Mouse (Mus musculus) thymus, adult 2 months (tissue): ENCODE data around the gene Ahcy. TPM values are rescaled to one million over a fixed set of nuclear protein-coding genes. Genes with fewer than 3 reads are reported as not detected.
A peak's percentile ranks its signal among the peaks of the same experiment; 100 is the strongest.

Experiments
- DNase-seq: peaks from one replicate; pipeline ENCODE4 v3.0.0; 2021
- H3K27ac ChIP-seq: fragments of 200-500 bp; 2 replicates; pipeline ENCODE4 v1.5.1; 2012; ENCODE audit warnings: low read length, control low read depth; ENCODE audit not compliant: control insufficient read depth, insufficient read depth
- H3K27me3 ChIP-seq: fragments of 200-500 bp; 2 replicates; pipeline ENCODE4 v1.6.1; 2012; ENCODE audit warnings: mild to moderate bottlenecking, low read length, moderate library complexity, mixed read lengths; ENCODE audit not compliant: control insufficient read depth, insufficient read depth
- H3K36me3 ChIP-seq: fragments of 200-500 bp; 2 replicates; pipeline ENCODE4 v1.6.1; 2012; ENCODE audit warnings: mild to moderate bottlenecking, low read length, moderate library complexity; ENCODE audit not compliant: control insufficient read depth, insufficient read depth
- H3K4me1 ChIP-seq: fragments of 200-500 bp; replicated peaks from 2 replicates; pipeline ENCODE4 v1.6.1; 2012; ENCODE audit warnings: low read length; ENCODE audit not compliant: control insufficient read depth, insufficient read depth
- H3K4me3 ChIP-seq: fragments of 200-500 bp; 2 replicates; pipeline ENCODE4 v1.5.1; 2012; ENCODE audit warnings: mild to moderate bottlenecking, low read length, control low read depth, moderate library complexity; ENCODE audit not compliant: control insufficient read depth, insufficient read depth
- CTCF ChIP-seq: fragments of 200-500 bp; IDR thresholded peaks from 2 replicates; pipeline ENCODE4 v1.5.1; 2012; ENCODE audit warnings: mild to moderate bottlenecking, control low read depth, low read length, moderate library complexity, borderline replicate concordance; ENCODE audit not compliant: control insufficient read depth, poor library complexity, insufficient read depth; ENCODE audit errors: extremely low read depth
- POLR2A ChIP-seq: fragments of 200-500 bp; IDR thresholded peaks from 2 replicates; pipeline ENCODE4 v1.6.1; 2012; ENCODE audit warnings: mild to moderate bottlenecking, low read length, control low read depth, moderate library complexity; ENCODE audit not compliant: control insufficient read depth, poor library complexity, insufficient read depth; ENCODE audit errors: extremely low read depth
- WGBS: fragments of 180-500 bp; shearing (Covaris S2); methylation state at CpG from one replicate; pipeline ENCODE4 v1.1.7; 2018; 5-methylcytosine and 5-hydroxymethylcytosine counted together
- polyA plus RNA-seq: library from polyadenylated mRNA; depleted of rRNA; stranded (reverse); fragments of >200 nt; gene quantifications from 2 replicates; pipeline ENCODE4 v1.2.3, GENCODE M21; 2012

Gene Ahcy
- polyA plus RNA-seq, 1 experiment: 90.7 TPM

- no peaks in the 10 kb centered on the region for H3K36me3 ChIP-seq
- H3K4me3 ChIP-seq: no peak overlapping the region
- DNase-seq: peak; percentile 50
- H3K27me3 ChIP-seq: no peaks in the 10 kb centered on the region
- no peak for TF ChIP-seq POLR2A
- TF ChIP-seq CTCF: no peak
- no peak overlapping the region; the same call in 1 of the 2 replicates for H3K27ac ChIP-seq
- H3K4me1 ChIP-seq: peaks cover 15% of the 10 kb centered on the region
- 5% methylated on average over 7 of the region's 7 CpGs for WGBS
These were observed 5.3 kb upstream of the Ahcy start for GRCm38 (mm10) chr2:155079500-155080178.

- no peak overlapping the region for H3K27ac ChIP-seq
- TF ChIP-seq CTCF (no peak), POLR2A (no peak)
- H3K36me3 ChIP-seq: no peaks in the 10 kb centered on the region
- no peak for DNase-seq
- 94% methylated on average over 6 of the region's 6 CpGs for WGBS
- no peak overlapping the region for H3K4me3 ChIP-seq
- peaks cover 18% of the 10 kb centered on the region for H3K4me1 ChIP-seq
- H3K27me3 ChIP-seq: no peaks in the 10 kb centered on the region
These were observed 1.4 kb upstream of the Ahcy start for GRCm38 (mm10) chr2:155075649-155076048.

- DNase-seq: no peak
- no peak for TF ChIP-seq POLR2A
- no peak for TF ChIP-seq CTCF
- Histone ChIP-seq H3K4me3 (peak overlapping the region; percentile 77), H3K4me1 (peaks cover 17% of the 10 kb centered on the region), H3K27me3 (no peaks in the 10 kb centered on the region), H3K36me3 (no peaks in the 10 kb centered on the region), H3K27ac (peak overlapping the region; percentile 69)
- 55% methylated on average over 12 of the region's 12 CpGs for WGBS
These were observed 551 bp upstream of the Ahcy start for GRCm38 (mm10) chr2:155074766-155075330.

- Histone ChIP-seq H3K27me3 (no peaks in the 10 kb centered on the region), H3K4me1 (peaks cover 14% of the 10 kb centered on the region), H3K4me3 (no peak overlapping the region), H3K27ac (no peak overlapping the region), H3K36me3 (no peaks in the 10 kb centered on the region)
- no peak for DNase-seq
- WGBS: 33% methylated on average over 3 of the region's 3 CpGs
- TF ChIP-seq CTCF: no peak
- no peak for TF ChIP-seq POLR2A
These were observed 950 bp downstream of the Ahcy start for GRCm38 (mm10) chr2:155073347-155073746.

GRCm38 (mm10) chr2:155072353-155073145, 1.7 kb downstream of the Ahcy start:
- Histone ChIP-seq H3K4me1 (peaks cover 14% of the 10 kb centered on the region), H3K4me3 (no peak overlapping the region), H3K36me3 (peaks cover 6% of the 10 kb centered on the region; the same call in 1 of the 2 replicates), H3K27me3 (no peaks in the 10 kb centered on the region), H3K27ac (no peak overlapping the region)
- TF ChIP-seq POLR2A (no peak), CTCF (no peak)
- WGBS: 94% methylated on average over 8 of the region's 8 CpGs
- DNase-seq: no peak

- no peak for DNase-seq
- peaks cover 9% of the 10 kb centered on the region; the same call in 1 of the 2 replicates for H3K36me3 ChIP-seq
These were observed 3.3 kb downstream of the Ahcy start for GRCm38 (mm10) chr2:155071027-155071426.

More at GRCm38 (mm10) chr2:155071027-155071426, 3.3 kb downstream of the Ahcy start:
- no peaks in the 10 kb centered on the region for H3K27me3 ChIP-seq
- no peak overlapping the region for H3K4me3 ChIP-seq
- H3K4me1 ChIP-seq: peaks cover 14% of the 10 kb centered on the region
- TF ChIP-seq POLR2A (no peak), CTCF (no peak)
- H3K27ac ChIP-seq: no peak overlapping the region
- WGBS: 94% methylated on average over 9 of the region's 9 CpGs
